Mouse (Mus musculus): Measurements from ENCODE around the gene Cryl1.

The Cryl1 gene

GRCm38 (mm10) chr14:57398065-57398757 lies at the start of gene Cryl1:
Cryl1 (minus strand) TSS chr14:57398529.
- DNase-seq = peak; percentile 95 to 97

GRCm38 (mm10) chr14:57430451-57430850 lies 32.1 kb upstream of the Cryl1 start:
- no peak for DNase-seq

GRCm38 (mm10) chr14:57424212-57424561 lies 25.9 kb upstream of the Cryl1 start:
- no peak for DNase-seq

- peak; percentile 75 to 85 for DNase-seq
Measured at GRCm38 (mm10) chr14:57423432-57424211, 25.3 kb upstream of the Cryl1 start, which contains the start of gene Ift88. Ift88 (plus strand) TSS chr14:57424062.

GRCm38 (mm10) chr14:57417187-57417586 lies 18.9 kb upstream of the Cryl1 start:
- DNase-seq = no peak

GRCm38 (mm10) chr14:57412166-57412565 lies 13.8 kb upstream of the Cryl1 start:
- no peak for DNase-seq

- DNase-seq = no peak
Measured at GRCm38 (mm10) chr14:57409106-57409505, 10.8 kb upstream of the Cryl1 start.

GRCm38 (mm10) chr14:57408100-57408499 lies 9.8 kb upstream of the Cryl1 start:
- no peak for DNase-seq

GRCm38 (mm10) chr14:57407039-57407987 lies 9.0 kb upstream of the Cryl1 start:
- DNase-seq = peak; percentile 13 to 43

GRCm38 (mm10) chr14:57402815-57403214 lies 4.5 kb upstream of the Cryl1 start:
- no peak for DNase-seq

GRCm38 (mm10) chr14:57398813-57399427 lies 591 bp upstream of the Cryl1 start:
- no peak for DNase-seq

- DNase-seq = no peak
Measured at GRCm38 (mm10) chr14:57397221-57397620, 1.1 kb downstream of the Cryl1 start.

GRCm38 (mm10) chr14:57395470-57395869 lies 2.9 kb downstream of the Cryl1 start:
- no peak for DNase-seq

- DNase-seq = no peak
Measured at GRCm38 (mm10) chr14:57392278-57392677, 6.1 kb downstream of the Cryl1 start.

- DNase-seq = no peak
Measured at GRCm38 (mm10) chr14:57391621-57392020, 6.7 kb downstream of the Cryl1 start.

- no peak for DNase-seq
Measured at GRCm38 (mm10) chr14:57386758-57387561, 11.4 kb downstream of the Cryl1 start.

- no peak for DNase-seq
Measured at GRCm38 (mm10) chr14:57385667-57386066, 12.7 kb downstream of the Cryl1 start.

GRCm38 (mm10) chr14:57377531-57377930 lies 20.8 kb downstream of the Cryl1 start:
- no peak for DNase-seq

- no peak for DNase-seq
Measured at GRCm38 (mm10) chr14:57376956-57377355, 21.4 kb downstream of the Cryl1 start.

GRCm38 (mm10) chr14:57376016-57376415 lies 22.3 kb downstream of the Cryl1 start:
- DNase-seq = no peak

GRCm38 (mm10) chr14:57375205-57375604 lies 23.1 kb downstream of the Cryl1 start:
- DNase-seq = no peak

Data from spleen, adult 18-20 months (tissue).